Mouse (Mus musculus): ENCODE measurements around the gene Atp6v0a1. TPM values are rescaled to one million over a fixed set of nuclear protein-coding genes. Genes with fewer than 3 reads are reported as not detected.
"Not testable (repeated sequence)": the region's sequence is repeated elsewhere in the genome, so short reads cannot be mapped to it uniquely, and the experiment has no call there.

Atp6v0a1 gene
- polyA plus RNA-seq, 1 experiment from 2014 or later: 143 TPM

DNA sequence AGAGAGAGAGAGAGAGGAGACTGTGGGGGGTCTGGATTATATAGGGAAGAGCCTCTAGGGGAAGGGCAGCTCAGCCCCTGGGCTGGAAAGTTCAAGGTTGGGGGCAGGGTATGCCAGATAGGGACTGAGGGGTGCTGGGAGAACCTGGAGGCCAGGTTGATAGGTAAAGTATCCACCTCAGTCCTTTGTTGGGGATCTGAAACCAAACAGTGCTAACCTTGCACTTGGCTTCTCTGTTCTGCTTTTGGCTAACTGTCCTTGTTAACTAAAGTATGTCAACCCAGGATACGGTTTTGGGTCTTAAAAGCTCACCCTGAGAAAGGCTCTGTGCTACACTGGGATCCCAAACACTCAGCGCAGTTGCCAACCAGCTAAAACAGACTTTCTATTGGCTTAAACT, 19.6 kb upstream of the Atp6v0a1 start:
- Histone ChIP-seq H3K27ac (no peak overlapping the region), H3K4me2 (replicated peaks) (no peak overlapping the region), H3K4me3 (replicated peaks; ENCODE audit: low read length) (no peak overlapping the region), H3K36me3 (replicated peaks; ENCODE audit: control insufficient read depth, insufficient read depth) (no peaks in the 10 kb centered on the region), H3K4me1 (replicated peaks; ENCODE audit: control insufficient read depth, insufficient read depth, low read length) (no peaks in the 10 kb centered on the region), H3K27me3 (ENCODE audit: control insufficient read depth, insufficient read depth, low read length) (no peaks in the 10 kb centered on the region), H3K9ac (no peak overlapping the region), H3K9me3 (ENCODE audit: control insufficient read depth, low read length) (no peaks in the 10 kb centered on the region)
- WGBS: 64% methylated on average over 2 of the region's 2 CpGs
- DNase-seq (ENCODE audit: low spot score): no peak
- no peak for ATAC-seq (ENCODE audit: low FRiP score)

DNA sequence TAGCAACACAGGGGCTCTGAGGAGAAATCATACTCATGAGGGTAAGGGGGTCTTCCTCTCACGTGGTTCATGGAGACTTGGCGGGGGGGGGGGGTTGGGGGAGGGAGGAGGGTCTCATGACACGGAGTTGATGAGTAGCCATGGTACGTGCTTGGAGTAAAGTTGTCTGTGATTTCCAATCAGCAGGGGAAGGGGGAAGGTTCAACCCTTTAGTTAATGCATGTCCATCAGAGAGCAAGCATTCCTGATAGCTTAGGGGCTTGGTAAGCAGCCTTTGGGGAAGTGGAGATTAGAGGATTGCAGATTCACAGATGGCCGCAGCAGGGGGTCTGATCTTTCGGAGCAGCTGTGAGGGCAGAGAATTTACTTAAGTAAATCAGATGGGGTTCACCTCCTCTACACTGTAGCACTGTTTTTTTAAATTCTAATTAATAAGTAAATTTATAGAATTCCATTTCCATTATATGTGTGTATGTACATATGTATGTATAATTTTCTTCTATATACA, 18.2 kb upstream of the Atp6v0a1 start:
- ATAC-seq (ENCODE audit: low FRiP score): no peak
- Histone ChIP-seq H3K27ac (no peak overlapping the region), H3K9me3 (ENCODE audit: control insufficient read depth, low read length) (no peaks in the 10 kb centered on the region), H3K4me2 (replicated peaks) (no peak overlapping the region), H3K36me3 (replicated peaks; ENCODE audit: control insufficient read depth, insufficient read depth) (no peaks in the 10 kb centered on the region), H3K27me3 (ENCODE audit: control insufficient read depth, insufficient read depth, low read length) (no peaks in the 10 kb centered on the region), H3K9ac (no peak overlapping the region), H3K4me1 (replicated peaks; ENCODE audit: control insufficient read depth, insufficient read depth, low read length) (no peaks in the 10 kb centered on the region), H3K4me3 (replicated peaks; ENCODE audit: low read length) (no peak overlapping the region)
- WGBS: 8% methylated on average over 5 of the region's 6 CpGs
- no peak for DNase-seq (ENCODE audit: low spot score)

DNA sequence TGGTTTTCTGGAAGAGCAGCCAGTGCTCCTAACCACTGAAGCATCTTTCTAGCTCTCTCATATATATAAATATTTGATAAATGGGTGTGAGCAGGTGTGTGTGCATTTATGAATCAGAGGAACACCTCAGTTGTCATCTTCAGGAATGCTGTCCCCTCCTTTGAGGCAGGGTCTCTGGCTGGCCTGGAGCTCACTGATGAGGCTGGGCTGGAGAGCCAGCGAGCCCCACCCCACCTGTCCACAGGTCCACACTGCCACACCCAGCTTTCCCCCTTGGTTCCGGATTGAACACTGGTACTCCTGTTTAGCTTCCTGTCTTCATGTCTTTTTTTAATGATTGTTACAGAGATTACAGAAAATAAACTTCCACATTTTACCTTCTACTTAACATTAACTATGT, 15.8 kb upstream of the Atp6v0a1 start:
- no peak overlapping the region for H3K4me3 ChIP-seq (replicated peaks; ENCODE audit: low read length)
- DNase-seq (ENCODE audit: low spot score): no peak
- H3K4me2 ChIP-seq (replicated peaks): no peak overlapping the region
- no peak for ATAC-seq (ENCODE audit: low FRiP score)
- H3K27me3 ChIP-seq (ENCODE audit: control insufficient read depth, insufficient read depth, low read length): no peaks in the 10 kb centered on the region
- 95% methylated on average over 2 of the region's 2 CpGs for WGBS
- no peak overlapping the region for H3K9ac ChIP-seq
- H3K9me3 ChIP-seq (ENCODE audit: control insufficient read depth, low read length): no peaks in the 10 kb centered on the region
- H3K4me1 ChIP-seq (replicated peaks; ENCODE audit: control insufficient read depth, insufficient read depth, low read length): no peaks in the 10 kb centered on the region
- no peak overlapping the region for H3K27ac ChIP-seq
- H3K36me3 ChIP-seq (replicated peaks; ENCODE audit: control insufficient read depth, insufficient read depth): no peaks in the 10 kb centered on the region

DNA sequence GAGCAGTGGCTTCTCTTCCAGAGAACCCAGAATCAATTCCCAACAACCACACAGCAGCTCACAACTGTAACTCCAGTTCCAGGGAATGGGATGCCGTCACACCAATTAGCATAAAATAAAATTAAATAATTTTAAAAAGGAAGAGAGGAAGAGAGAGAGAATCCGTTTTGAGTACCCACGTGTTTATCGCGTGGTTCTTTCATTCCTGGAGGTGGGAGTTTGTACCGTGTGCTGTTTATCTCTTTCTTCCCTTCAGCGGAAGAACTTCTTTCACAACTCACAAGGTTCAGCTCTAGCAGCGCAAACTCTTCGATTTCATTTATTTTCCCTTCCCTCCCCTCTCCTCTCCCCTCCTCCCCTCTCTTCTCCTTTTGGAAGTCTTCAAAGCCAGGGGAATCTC, 15.0 kb upstream of the Atp6v0a1 start:
- Histone ChIP-seq H3K27ac (no peak overlapping the region), H3K9ac (no peak overlapping the region), H3K27me3 (ENCODE audit: control insufficient read depth, insufficient read depth, low read length) (no peaks in the 10 kb centered on the region), H3K4me1 (replicated peaks; ENCODE audit: control insufficient read depth, insufficient read depth, low read length) (no peaks in the 10 kb centered on the region), H3K4me2 (replicated peaks) (no peak overlapping the region), H3K9me3 (ENCODE audit: control insufficient read depth, low read length) (no peaks in the 10 kb centered on the region), H3K4me3 (replicated peaks; ENCODE audit: low read length) (no peak overlapping the region), H3K36me3 (replicated peaks; ENCODE audit: control insufficient read depth, insufficient read depth) (no peaks in the 10 kb centered on the region)
- DNase-seq (ENCODE audit: low spot score): no peak
- no peak for ATAC-seq (ENCODE audit: low FRiP score)
- WGBS: 67% methylated on average over 9 of the region's 9 CpGs

DNA sequence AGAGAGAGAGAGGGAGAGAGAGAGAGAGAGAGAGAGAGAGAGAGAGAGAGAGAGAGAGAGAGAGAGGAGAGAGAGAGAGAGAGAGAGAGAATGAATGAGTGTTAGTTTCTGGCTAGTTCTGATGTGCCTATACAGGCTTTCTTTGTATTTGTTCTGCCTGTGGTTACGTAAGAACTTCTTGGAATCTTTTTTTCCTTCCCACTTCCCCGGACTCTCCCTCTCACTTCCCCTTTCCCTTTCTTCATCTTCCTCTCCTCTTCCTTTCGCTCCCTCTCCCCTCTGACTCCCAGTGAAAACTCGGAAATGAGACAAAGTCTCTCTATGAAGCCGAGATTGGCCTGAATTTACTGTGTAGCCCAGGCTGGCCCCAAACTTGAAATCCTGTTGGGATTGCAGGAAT, 14.6 kb upstream of the Atp6v0a1 start:
- Histone ChIP-seq H3K4me1 (replicated peaks; ENCODE audit: control insufficient read depth, insufficient read depth, low read length) (no peaks in the 10 kb centered on the region), H3K36me3 (replicated peaks; ENCODE audit: control insufficient read depth, insufficient read depth) (no peaks in the 10 kb centered on the region), H3K9me3 (ENCODE audit: control insufficient read depth, low read length) (no peaks in the 10 kb centered on the region), H3K4me2 (replicated peaks) (no peak overlapping the region), H3K4me3 (replicated peaks; ENCODE audit: low read length) (no peak overlapping the region), H3K27me3 (ENCODE audit: control insufficient read depth, insufficient read depth, low read length) (no peaks in the 10 kb centered on the region), H3K9ac (no peak overlapping the region), H3K27ac (no peak overlapping the region)
- ATAC-seq (ENCODE audit: low FRiP score) (no peak), DNase-seq (ENCODE audit: low spot score) (no peak)
- WGBS: 84% methylated on average over 5 of the region's 5 CpGs

DNA sequence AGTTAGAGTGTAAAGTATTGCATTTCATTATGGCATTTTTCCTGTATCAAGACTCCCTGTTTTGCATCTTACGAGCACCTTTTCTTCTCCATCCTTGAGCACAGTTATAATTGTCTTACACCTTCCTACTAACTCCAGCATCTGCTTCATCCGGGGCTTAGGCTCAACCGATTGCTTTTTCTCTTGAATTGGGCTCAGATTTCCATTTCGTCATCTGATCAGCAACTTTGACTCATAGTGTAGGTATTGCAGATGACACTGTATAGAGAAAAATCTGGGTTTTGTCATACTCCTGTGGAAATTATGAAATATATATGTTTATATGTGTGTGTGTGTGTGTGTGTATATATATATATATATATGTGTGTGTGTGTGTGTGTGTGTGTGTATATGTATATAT, 12.8 kb upstream of the Atp6v0a1 start:
- no peak for ATAC-seq (ENCODE audit: low FRiP score)
- DNase-seq (ENCODE audit: low spot score): no peak
- Histone ChIP-seq H3K4me1 (replicated peaks; ENCODE audit: control insufficient read depth, insufficient read depth, low read length) (no peaks in the 10 kb centered on the region), H3K27ac (no peak overlapping the region), H3K4me3 (replicated peaks; ENCODE audit: low read length) (no peak overlapping the region), H3K9ac (no peak overlapping the region), H3K4me2 (replicated peaks) (no peak overlapping the region), H3K36me3 (replicated peaks; ENCODE audit: control insufficient read depth, insufficient read depth) (no peaks in the 10 kb centered on the region), H3K27me3 (ENCODE audit: control insufficient read depth, insufficient read depth, low read length) (no peaks in the 10 kb centered on the region), H3K9me3 (ENCODE audit: control insufficient read depth, low read length) (no peaks in the 10 kb centered on the region)
- 85% methylated on average over 4 of the region's 4 CpGs for WGBS

DNA sequence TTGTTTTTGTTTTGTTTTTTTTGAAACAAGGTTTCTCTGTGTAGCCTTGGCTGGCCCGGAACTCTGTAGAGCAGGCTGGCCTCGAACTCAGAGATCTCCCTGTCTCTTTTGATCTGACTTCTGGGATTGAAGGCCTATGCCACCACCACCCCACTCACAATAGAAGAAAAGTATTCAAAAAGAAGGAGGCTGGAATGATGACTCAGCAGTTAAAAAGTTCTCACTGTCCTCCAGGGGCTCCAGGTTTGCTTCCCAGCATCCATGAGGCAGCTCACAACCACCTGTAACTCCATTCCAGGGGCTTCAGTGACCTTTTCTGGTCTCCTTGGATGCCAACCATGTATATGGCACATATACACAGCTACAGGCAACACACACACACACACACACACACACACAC, 10.4 kb upstream of the Atp6v0a1 start:
- Histone ChIP-seq H3K9me3 (ENCODE audit: control insufficient read depth, low read length) (no peaks in the 10 kb centered on the region), H3K27ac (no peak overlapping the region), H3K4me3 (replicated peaks; ENCODE audit: low read length) (no peak overlapping the region), H3K4me2 (replicated peaks) (no peak overlapping the region), H3K36me3 (replicated peaks; ENCODE audit: control insufficient read depth, insufficient read depth) (no peaks in the 10 kb centered on the region), H3K9ac (no peak overlapping the region), H3K4me1 (replicated peaks; ENCODE audit: control insufficient read depth, insufficient read depth, low read length) (no peaks in the 10 kb centered on the region), H3K27me3 (ENCODE audit: control insufficient read depth, insufficient read depth, low read length) (no peaks in the 10 kb centered on the region)
- 92% methylated on average over 2 of the region's 2 CpGs for WGBS
- no peak for ATAC-seq (ENCODE audit: low FRiP score)
- no peak for DNase-seq (ENCODE audit: low spot score)

DNA sequence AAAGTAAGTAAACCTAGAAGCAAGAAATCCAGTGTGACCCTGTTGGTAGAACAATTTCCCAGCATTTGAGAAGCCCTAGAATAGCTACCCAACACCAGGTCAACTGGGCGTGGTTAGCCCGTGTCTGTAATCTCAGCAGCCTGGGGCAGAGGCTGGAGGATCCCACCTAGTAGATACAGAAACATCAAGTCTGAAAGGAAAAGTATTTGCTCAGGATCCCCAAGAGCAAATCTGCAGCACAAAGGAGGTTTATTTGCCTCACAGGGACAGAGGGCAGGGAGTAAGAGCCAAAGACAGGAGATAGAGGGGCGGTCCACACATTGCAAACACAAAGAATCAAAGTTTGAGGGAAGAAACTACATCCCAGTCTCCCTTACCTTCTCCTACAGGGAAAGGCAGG, 10.0 kb upstream of the Atp6v0a1 start:
- 63% methylated on average over 3 of the region's 3 CpGs for WGBS
- Histone ChIP-seq H3K4me3 (replicated peaks; ENCODE audit: low read length) (no peak overlapping the region), H3K9ac (no peak overlapping the region), H3K27ac (no peak overlapping the region), H3K27me3 (ENCODE audit: control insufficient read depth, insufficient read depth, low read length) (no peaks in the 10 kb centered on the region), H3K4me2 (replicated peaks) (no peak overlapping the region), H3K36me3 (replicated peaks; ENCODE audit: control insufficient read depth, insufficient read depth) (no peaks in the 10 kb centered on the region), H3K9me3 (ENCODE audit: control insufficient read depth, low read length) (no peaks in the 10 kb centered on the region), H3K4me1 (replicated peaks; ENCODE audit: control insufficient read depth, insufficient read depth, low read length) (no peaks in the 10 kb centered on the region)
- ATAC-seq (ENCODE audit: low FRiP score) (no peak), DNase-seq (ENCODE audit: low spot score) (no peak)

DNA sequence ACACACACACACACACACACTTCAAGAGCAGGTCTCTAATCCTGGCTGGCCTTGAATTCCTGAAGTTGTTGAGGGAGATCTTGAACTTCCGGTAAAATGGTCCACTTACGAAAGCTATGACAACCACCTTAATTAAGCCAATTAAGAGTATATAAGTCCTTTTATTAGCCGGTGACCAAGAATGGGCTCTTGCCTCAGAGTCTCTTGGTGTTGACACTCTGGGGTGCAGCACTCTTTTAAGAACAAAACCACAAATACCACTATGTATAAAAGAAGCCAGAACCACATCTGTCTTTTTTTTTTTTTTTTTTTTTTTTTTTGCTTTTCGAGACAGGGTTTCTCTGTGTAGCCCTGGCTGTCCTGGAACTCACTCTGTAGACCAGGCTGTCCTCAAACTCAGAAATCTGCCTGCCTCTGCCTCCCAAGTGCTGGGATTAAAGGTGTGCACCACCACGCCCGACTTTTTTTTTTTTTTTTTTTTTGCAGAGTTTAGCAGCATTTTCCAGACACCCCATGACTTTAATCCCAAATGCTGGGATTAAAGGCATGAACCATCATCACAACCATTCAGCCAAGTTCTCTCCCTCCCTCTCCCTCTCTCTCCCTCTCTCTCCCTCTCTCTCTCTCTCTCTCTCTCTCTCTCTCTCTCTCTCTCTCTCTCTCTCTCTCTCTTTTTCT, 7.2 kb upstream of the Atp6v0a1 start:
- not testable (repeated sequence) for H3K9ac ChIP-seq; H3K36me3 ChIP-seq (replicated peaks; ENCODE audit: control insufficient read depth, insufficient read depth); H3K4me2 ChIP-seq (replicated peaks); ATAC-seq (ENCODE audit: low FRiP score); DNase-seq (ENCODE audit: low spot score); H3K4me1 ChIP-seq (replicated peaks; ENCODE audit: control insufficient read depth, insufficient read depth, low read length); H3K9me3 ChIP-seq (ENCODE audit: control insufficient read depth, low read length); H3K27me3 ChIP-seq (ENCODE audit: control insufficient read depth, insufficient read depth, low read length); H3K27ac ChIP-seq; H3K4me3 ChIP-seq (replicated peaks; ENCODE audit: low read length)
- 88% methylated on average over 4 of the region's 6 CpGs for WGBS

Measured in hindbrain, embryonic 14.5 days (tissue).